Mouse (Mus musculus) cerebellum, adult (tissue): ENCODE results near the gene Magi1.

Experiments used
- ATAC-seq: cut with Nextera tagmentation; 2 replicates; pipeline ENCODE4 v1.9.2; 2017; ENCODE audit warnings: mild to moderate bottlenecking, moderate library complexity, mixed read lengths; ENCODE audit not compliant: insufficient number of reproducible peaks, low FRiP score, low TSS enrichment

Magi1 gene

GRCm38 (mm10) chr6:93913226-93913861 is 370.4 kb downstream of the Magi1 start:
- peak; percentile 38; the same call in 1 of the 2 replicates for ATAC-seq

- peak; percentile 82 for ATAC-seq
Measured at GRCm38 (mm10) chr6:93912582-93913225, 371.0 kb downstream of the Magi1 start.

DNA sequence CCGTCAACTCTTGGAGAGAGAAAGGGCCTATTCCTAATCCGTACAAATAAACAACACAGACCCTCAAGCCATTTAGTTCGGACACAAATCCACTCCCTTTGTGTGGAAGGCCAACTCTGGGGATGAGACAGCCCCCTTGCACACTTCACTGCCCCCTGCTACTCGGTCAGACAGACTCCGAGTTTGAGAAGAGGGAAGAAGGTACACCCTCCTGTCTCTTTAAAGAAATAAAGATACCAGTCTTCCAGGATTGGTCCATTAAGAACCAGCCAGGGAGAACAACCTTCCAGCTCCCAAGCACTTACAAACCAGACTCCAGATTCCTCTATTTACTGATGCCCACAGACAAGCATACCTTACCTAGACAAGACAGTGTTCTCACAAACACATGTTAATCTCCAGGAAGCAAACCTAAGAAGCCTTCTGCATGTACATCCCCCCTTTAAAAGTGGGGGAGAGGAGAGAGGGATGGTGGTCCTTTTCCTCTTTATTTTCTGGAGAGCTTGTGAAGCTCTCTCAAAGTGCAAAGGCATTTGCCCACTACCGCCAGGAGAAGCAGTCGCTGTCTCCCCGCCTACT is 371.6 kb downstream of the Magi1 start:
- peak; percentile 24; the same call in 1 of the 2 replicates for ATAC-seq

DNA sequence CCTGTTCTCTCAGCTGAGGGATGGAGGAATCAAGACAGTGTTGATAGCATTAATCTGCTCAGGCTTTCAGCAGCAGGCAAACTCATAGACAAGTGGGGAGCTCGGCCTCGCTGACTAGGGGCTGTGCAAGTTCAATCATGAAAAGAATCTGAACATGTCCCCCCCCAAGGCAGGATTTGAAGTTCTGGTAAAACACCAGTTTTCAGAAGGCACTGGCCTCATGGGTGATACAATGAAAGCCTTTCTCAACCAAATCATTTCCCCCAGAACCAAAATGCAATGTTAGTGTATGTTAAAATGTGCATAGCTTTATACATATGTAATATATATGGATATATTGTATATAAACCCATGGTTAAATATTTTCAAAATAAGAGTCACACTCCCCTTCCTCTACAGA is 372.3 kb downstream of the Magi1 start:
- ATAC-seq = no peak

GRCm38 (mm10) chr6:93909976-93910375 is 373.7 kb downstream of the Magi1 start:
- no peak for ATAC-seq

DNA sequence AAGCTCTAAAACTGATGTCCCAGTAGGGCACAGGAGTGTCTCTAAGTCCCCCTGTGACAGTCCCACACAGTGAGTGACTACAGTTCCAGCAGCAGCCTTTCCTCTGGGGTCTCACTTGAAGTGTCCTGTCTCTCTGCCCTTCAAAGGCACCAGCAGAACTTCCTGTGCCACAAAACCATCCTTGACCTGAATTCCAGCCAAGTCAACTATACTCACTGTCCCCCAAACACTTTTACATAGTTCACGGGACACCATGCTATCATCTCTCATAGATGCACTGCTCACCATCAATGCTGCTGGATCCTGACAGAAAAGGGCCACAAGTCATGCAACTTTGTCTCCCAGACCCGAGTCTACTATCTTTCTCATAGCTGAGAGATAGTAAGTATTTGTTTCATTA is 378.7 kb downstream of the Magi1 start:
- no peak for ATAC-seq

GRCm38 (mm10) chr6:93902239-93902638 is 381.5 kb downstream of the Magi1 start:
- no peak for ATAC-seq

GRCm38 (mm10) chr6:93901408-93901807 is 382.3 kb downstream of the Magi1 start:
- no peak for ATAC-seq

GRCm38 (mm10) chr6:93897512-93897911 is 386.2 kb downstream of the Magi1 start:
- 0 out of 2 replicates have a peak, but pooled peaks have one; percentile 26 for ATAC-seq

GRCm38 (mm10) chr6:93895721-93896120 is 388.0 kb downstream of the Magi1 start:
- no peak for ATAC-seq

- no peak for ATAC-seq
Measured at GRCm38 (mm10) chr6:93893956-93894355, 389.8 kb downstream of the Magi1 start.

DNA sequence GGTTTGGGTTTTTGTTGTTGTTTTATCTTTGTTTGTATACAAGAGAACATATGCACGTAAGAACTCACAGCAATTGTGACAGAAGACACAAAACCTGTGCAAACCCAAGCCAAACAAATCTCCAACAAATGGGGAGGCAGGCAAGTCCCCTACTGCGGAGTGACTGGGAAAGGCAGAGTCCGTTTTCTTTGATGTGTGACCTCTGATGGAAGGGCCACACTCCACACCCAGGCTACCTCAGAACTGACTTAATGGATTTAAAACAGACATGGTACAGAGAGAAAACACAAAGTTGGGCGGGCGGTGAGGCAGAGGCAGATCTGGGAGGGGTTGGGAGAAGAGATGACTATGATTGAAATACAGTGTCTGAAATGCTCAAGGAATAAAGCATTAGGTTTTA is 390.8 kb downstream of the Magi1 start:
- ATAC-seq = no peak

DNA sequence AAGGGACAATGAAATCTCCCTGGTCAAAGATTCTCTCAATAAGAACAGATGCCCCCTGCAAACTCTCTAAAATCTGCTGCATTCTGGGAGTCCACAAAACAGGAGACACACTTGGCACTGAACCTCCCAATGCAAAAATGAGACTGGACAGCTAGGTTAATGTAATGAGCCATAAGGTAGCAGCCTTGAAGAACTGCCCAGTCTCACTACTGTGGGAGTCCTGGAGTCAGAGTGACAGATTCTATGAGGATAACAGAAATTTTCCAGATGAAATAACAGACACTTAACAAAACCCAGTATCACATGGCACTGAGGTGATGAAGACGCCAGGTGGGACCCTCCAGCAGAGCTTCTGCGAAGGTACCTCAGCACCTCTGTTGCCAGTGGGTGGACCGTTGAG is 393.7 kb downstream of the Magi1 start:
- ATAC-seq = peak; percentile 74

GRCm38 (mm10) chr6:93877337-93877736 is 406.4 kb downstream of the Magi1 start:
- no peak for ATAC-seq

- ATAC-seq = no peak
Measured at GRCm38 (mm10) chr6:93874936-93875335, 408.8 kb downstream of the Magi1 start.

- ATAC-seq = no peak
Measured at GRCm38 (mm10) chr6:93874376-93874775, 409.3 kb downstream of the Magi1 start.

- no peak for ATAC-seq
Measured at GRCm38 (mm10) chr6:93873536-93873935, 410.2 kb downstream of the Magi1 start.

DNA sequence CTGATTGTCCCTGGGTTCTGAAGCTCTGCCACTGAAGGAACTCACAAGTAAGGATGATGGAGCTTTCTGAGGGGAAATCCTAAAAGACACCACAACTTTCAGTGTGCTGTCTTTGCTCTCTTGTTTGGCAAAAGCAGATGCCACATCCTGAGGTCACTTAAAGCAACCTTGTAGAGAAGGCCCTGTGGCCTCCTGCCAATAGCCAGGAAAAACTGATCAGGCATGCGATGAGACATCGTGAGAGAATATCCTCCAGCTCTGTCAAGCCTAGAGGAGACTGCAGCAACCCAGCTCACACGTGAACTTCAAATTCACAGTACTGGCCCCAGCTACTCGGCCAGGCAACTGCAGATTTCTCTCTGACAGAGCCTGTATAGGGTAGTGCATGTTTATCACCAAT is 412.2 kb downstream of the Magi1 start:
- no peak for ATAC-seq

DNA sequence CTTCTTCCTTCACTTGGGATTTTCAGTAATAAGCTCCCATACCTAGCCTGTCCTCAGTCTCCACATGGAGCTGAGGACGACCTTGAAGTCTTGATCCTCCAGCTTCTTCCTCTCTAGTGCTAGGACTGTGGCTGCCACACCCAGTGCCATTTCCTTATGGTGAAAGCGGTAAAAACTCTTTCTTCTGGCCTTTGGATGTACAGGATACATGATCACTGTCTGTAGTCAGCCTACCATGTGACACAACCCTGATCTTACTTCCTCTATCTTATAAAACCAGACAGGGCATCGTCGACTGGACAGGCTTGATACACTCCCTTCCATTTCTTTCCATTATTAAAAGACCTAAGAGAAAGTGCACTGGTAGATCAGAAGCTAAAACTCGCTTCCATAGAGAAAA is 413.7 kb downstream of the Magi1 start:
- no peak for ATAC-seq

- ATAC-seq = no peak
Measured at GRCm38 (mm10) chr6:93862263-93862662, 421.5 kb downstream of the Magi1 start.

- ATAC-seq = no peak
Measured at GRCm38 (mm10) chr6:93856783-93857182, 426.9 kb downstream of the Magi1 start.
